Mouse (Mus musculus) C3H10T1/2 (cell line): Measurements from ENCODE around the gene 4930518I15Rik. TPM values are rescaled to one million over a fixed set of nuclear protein-coding genes. Genes with fewer than 3 reads are reported as not detected.

Source experiments
- polyA plus RNA-seq, 2 experiments: library from polyadenylated mRNA; unstranded; fragments of >200 nt; fragmentation: generic; extraction: Trizol; gene quantifications; one replicate each; pipeline ENCODE4 v1.2.1; 2012; ENCODE audit warnings: missing spikeins in 2 of 2

4930518I15Rik gene
- polyA plus RNA-seq: 1 to 10 TPM in 1 of 2 experiments, under 1 TPM in 1; 0.06 to 1.0 TPM

GRCm38 (mm10) chr2:156857835-156858234 lies at the start of gene 4930518I15Rik:
Gene 4930518I15Rik, minus strand, starts transcription at chr2:156857946.

GRCm38 (mm10) chr2:156887017-156887416 lies 29.3 kb upstream of the 4930518I15Rik start, which contains the start of gene Sla2:
Gene Sla2, minus strand, starts transcription at chr2:156887192.

DNA sequence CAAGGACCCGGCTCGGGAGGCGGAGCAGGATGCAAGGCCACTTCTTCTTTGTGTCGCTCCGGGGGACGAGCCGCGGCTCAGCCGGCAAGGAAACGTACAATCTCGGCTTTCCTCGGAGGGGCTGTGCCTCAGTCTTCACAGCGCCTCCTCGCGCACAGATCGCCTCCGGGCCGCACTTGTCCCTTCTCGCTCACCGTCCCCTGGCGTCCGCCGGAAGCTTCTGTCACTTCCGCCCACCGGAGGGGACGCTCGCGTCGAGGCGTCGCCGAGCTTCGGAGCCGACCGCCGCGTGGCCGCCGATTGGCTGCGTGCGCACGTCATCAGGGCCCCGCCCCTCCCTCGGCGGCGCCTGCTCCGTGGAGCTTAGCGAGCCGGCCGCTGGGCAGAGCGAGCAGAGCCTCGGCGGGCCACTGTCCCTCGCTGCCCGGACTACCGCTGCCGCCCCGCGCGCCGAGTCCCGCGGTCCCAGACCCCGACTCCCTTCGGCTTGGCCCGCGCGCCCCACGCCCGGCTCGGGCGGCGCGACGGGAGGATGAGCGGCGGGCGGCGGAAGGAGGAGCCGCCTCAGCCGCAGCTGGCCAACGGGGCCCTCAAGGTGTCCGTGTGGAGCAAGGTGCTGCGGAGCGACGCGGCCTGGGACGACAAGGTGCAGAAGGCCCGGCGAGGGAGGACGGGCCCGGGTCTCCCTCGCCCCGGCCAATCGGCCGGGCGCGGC lies 5.2 kb upstream of the 4930518I15Rik start, which contains the start of gene Rab5if:
Gene Rab5if, plus strand, starts transcription at position 357 of the 715 bp plus-strand sequence.

DNA sequence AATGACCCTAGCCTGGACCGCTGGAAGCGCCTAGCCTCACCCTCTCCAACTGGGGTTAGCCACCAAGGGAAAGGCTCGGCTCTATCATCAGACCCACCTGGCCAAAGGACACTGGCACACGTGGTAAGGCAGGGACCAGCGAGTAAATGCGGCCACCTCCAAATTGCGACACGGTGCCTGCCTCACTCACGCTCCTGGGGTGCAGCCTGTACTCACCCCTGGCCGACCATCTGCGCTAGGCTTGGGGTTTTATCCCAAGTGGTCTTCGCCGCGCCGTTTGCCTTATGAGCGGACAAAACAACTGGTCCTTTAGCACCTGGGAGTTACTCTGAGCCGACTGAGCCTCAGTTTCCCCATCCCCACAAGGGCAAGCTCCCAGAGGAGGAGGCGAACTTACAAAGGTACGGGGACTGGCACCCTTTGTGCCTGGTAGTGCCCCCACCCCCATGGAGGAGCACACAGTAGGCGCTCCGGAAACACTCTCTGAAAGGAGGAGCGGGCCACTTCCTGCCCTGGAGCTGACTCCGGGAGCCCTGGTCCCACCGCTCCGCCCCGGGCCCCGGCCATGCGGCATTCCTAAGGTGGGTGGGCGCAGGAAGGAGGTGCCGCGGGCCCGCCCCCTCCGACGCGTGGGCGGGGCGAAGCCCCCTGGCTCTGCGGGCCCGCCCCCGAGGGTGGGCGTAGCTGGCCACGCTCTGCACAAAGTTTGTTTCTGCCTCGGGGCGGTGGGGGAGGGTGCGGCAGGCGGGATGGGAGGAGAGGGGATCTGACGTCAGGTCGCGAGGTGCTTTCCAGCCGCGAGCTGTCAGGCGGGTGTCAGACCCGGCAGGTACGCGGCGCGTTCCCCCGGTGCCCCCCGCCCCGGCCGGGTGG lies 18.2 kb downstream of the 4930518I15Rik start, which contains the start of gene Tgif2:
Gene Tgif2, plus strand, starts transcription at position 689 of the 873 bp plus-strand sequence.

Other genes with a start within 250 kb of the 4930518I15Rik start
- 10 to 100 TPM; 24.8 to 48.9 TPM for gene Dlgap4, start 244.2 kb downstream of the 4930518I15Rik start, polyA plus RNA-seq
- gene Myl9, start 82.5 kb downstream of the 4930518I15Rik start, polyA plus RNA-seq: 10 to 100 TPM in 1 of 2 experiments, 1 to 10 TPM in 1; 2.9 to 24.5 TPM
- 1 to 10 TPM in 1 of 2 experiments, under 1 TPM in 1; 0.70 to 2.3 TPM for gene Tgif2, start 17.9 kb downstream of the 4930518I15Rik start, polyA plus RNA-seq
- gene Rab5if, start 5.2 kb upstream of the 4930518I15Rik start, polyA plus RNA-seq: 100 to 1,000 TPM; 129 to 173 TPM
- gene Sla2, start 29.2 kb upstream of the 4930518I15Rik start, polyA plus RNA-seq: under 1 TPM; 0.37 to 0.57 TPM
- gene Ndrg3, start 134.1 kb upstream of the 4930518I15Rik start, polyA plus RNA-seq: 10 to 100 TPM; 15.8 to 63.3 TPM
- gene Dsn1, start 149.2 kb upstream of the 4930518I15Rik start, polyA plus RNA-seq: 1 to 10 TPM; 1.4 to 8.6 TPM
- 10 to 100 TPM in 1 of 2 experiments, 1 to 10 TPM in 1; 1.3 to 10.1 TPM for gene Soga1, start 221.3 kb upstream of the 4930518I15Rik start, polyA plus RNA-seq
- not detected for gene Tldc2, start 229.1 kb upstream of the 4930518I15Rik start, polyA plus RNA-seq